ENCODE assay signal across 9 mouse cellular contexts in genomic region chr2:131160671-131161111, GRCm38 (mm10). TPM values are rescaled to one million over a fixed set of nuclear protein-coding genes. Genes with fewer than 3 reads are reported as not detected.
DNase-seq lines count a peak whose midpoint lies in the region; ATAC-seq and TF ChIP-seq lines count a peak whose summit lies in the region.
"Had no signal": no experiment of that assay in that cellular context is flagged by ENCODE, and none has a peak within 500 bp of the region (broad histone marks: within the 10 kb centered on the region; RNA-seq: fewer than 3 reads in every experiment).

No protein-coding gene starts in this region.

- peak overlapping the region; percentile 72 for H3K9ac ChIP-seq in forebrain, postnatal 0 days
- H3K9ac ChIP-seq in stomach, embryonic 16.5 days (ENCODE audit: low read length) = peak overlapping the region; percentile 86

- DNase-seq in frontal cortex, postnatal 10 days (ENCODE audit: low spot score in 2 of 2) = no peak
- DNase-seq in T-cell, adult 2 months (ENCODE audit: low spot score) = peak; percentile 3
- no peak for DNase-seq in forebrain, postnatal 0 days
- peak; percentile 61 for DNase-seq in kidney, adult 9 months
- peak; percentile 42 for DNase-seq in lung, postnatal 14 days
- DNase-seq in frontal cortex, postnatal 25 days (ENCODE audit: low spot score in 2 of 2) = no peak

- no peaks in the 10 kb centered on the region for H3K36me3 ChIP-seq in forebrain, postnatal 0 days (ENCODE audit: insufficient read depth)
- H3K36me3 ChIP-seq in stomach, embryonic 16.5 days (ENCODE audit: control insufficient read depth, insufficient read depth, low read length) = no peaks in the 10 kb centered on the region

- peaks cover 3% of the 10 kb centered on the region; the same call in 1 of the 2 replicates for H3K4me1 ChIP-seq in forebrain, postnatal 0 days (ENCODE audit: insufficient read depth)
- H3K4me1 ChIP-seq in stomach, embryonic 16.5 days (ENCODE audit: control insufficient read depth, insufficient read depth, low read length) = peaks cover 10% of the 10 kb centered on the region

- no peaks in the 10 kb centered on the region for H3K9me3 ChIP-seq in forebrain, postnatal 0 days (ENCODE audit: low read length)
- H3K9me3 ChIP-seq in stomach, embryonic 16.5 days (replicated peaks; ENCODE audit: control insufficient read depth, low read length) = 0 out of 2 replicates have a peak, but pooled peaks cover 3% of the 10 kb centered on the region

- WGBS in forebrain, postnatal 0 days = under 1% methylated on average over 17 of the region's 17 CpGs
- under 1% methylated on average over 17 of the region's 17 CpGs for WGBS in stomach, embryonic 16.5 days

- peak overlapping the region; percentile 96 for H3K27ac ChIP-seq in forebrain, postnatal 0 days (ENCODE audit: low read depth, low read length)
- peak overlapping the region; percentile 93 for H3K27ac ChIP-seq in stomach, embryonic 16.5 days (ENCODE audit: low read length)

- ATAC-seq in frontal cortex, adult (ENCODE audit: low TSS enrichment) = peak; percentile 31; the same call in 1 of the 2 replicates
- no peak; the same call in 1 of the 2 replicates for ATAC-seq in forebrain, postnatal 0 days
- no peak for ATAC-seq in stomach, embryonic 16.5 days (ENCODE audit: insufficient read depth, low FRiP score)

- H3K4me2 ChIP-seq in forebrain, postnatal 0 days (ENCODE audit: low read depth) = peak overlapping the region; percentile 81
- H3K4me2 ChIP-seq in stomach, embryonic 16.5 days (ENCODE audit: low read depth, low read length) = peak overlapping the region; percentile 93

- no peaks in the 10 kb centered on the region for H3K27me3 ChIP-seq in forebrain, postnatal 0 days (ENCODE audit: insufficient read depth, low read length)
- H3K27me3 ChIP-seq in stomach, embryonic 16.5 days (ENCODE audit: control insufficient read depth, insufficient read depth, low read length) = no peaks in the 10 kb centered on the region; the same call in 1 of the 2 replicates

- peak overlapping the region; percentile 51 for H3K4me3 ChIP-seq in forebrain, postnatal 0 days (ENCODE audit: low read depth, low read length)
- peak overlapping the region; percentile 79 for H3K4me3 ChIP-seq in stomach, embryonic 16.5 days (replicated peaks; ENCODE audit: low read length)

- TF ChIP-seq CTCF in forebrain, postnatal 0 days (IDR thresholded peaks at IDR 0.05; ENCODE audit: low read depth) = peak; percentile 43; the same call in 1 of the 2 replicates

RNA-seq across cellular contexts. Expression of gene 1700037H04Rik, which starts 0.8 kb away (rescaled TPM):
- 47.2 and 95.0 TPM in 2 replicates for total RNA-seq in forebrain, postnatal 0 days (2014; rRNA removed)
- 94.0 and 96.2 TPM in 2 replicates for polyA plus RNA-seq in forebrain, postnatal 0 days (2015; fragmentation: Nextera tagmentation; extraction: Ambion mirVana)
- 73.0 and 78.4 TPM in 2 replicates for polyA plus RNA-seq in stomach, embryonic 16.5 days (2015; fragmentation: Nextera tagmentation; extraction: Ambion mirVana)

RNA-seq across cellular contexts. Expression of gene Cenpb, which starts 19.2 kb away (rescaled TPM):
- 113 and 120 TPM in 2 replicates for total RNA-seq in forebrain, postnatal 0 days (2014; rRNA removed)
- 13.0 and 17.9 TPM in 2 replicates for polyA plus RNA-seq in forebrain, postnatal 0 days (2015; fragmentation: Nextera tagmentation; extraction: Ambion mirVana)
- 9.2 and 10.4 TPM in 2 replicates for polyA plus RNA-seq in stomach, embryonic 16.5 days (2015; fragmentation: Nextera tagmentation; extraction: Ambion mirVana)

RNA-seq across cellular contexts. Expression of gene Cdc25b, which starts 26.1 kb away (rescaled TPM):
- total RNA-seq in forebrain, postnatal 0 days (2014; rRNA removed) = 10.6 and 11.7 TPM in 2 replicates
- polyA plus RNA-seq in forebrain, postnatal 0 days (2015; fragmentation: Nextera tagmentation; extraction: Ambion mirVana) = 12.4 and 15.2 TPM in 2 replicates
- 72.3 and 72.8 TPM in 2 replicates for polyA plus RNA-seq in stomach, embryonic 16.5 days (2015; fragmentation: Nextera tagmentation; extraction: Ambion mirVana)

RNA-seq across cellular contexts. Expression of gene Spef1, which starts 26.4 kb away (rescaled TPM):
- 19.6 and 26.2 TPM in 2 replicates for total RNA-seq in forebrain, postnatal 0 days (2014; rRNA removed)
- polyA plus RNA-seq in forebrain, postnatal 0 days (2015; fragmentation: Nextera tagmentation; extraction: Ambion mirVana) = 7.7 and 9.7 TPM in 2 replicates
- 3.6 and 4.8 TPM in 2 replicates for polyA plus RNA-seq in stomach, embryonic 16.5 days (2015; fragmentation: Nextera tagmentation; extraction: Ambion mirVana)

RNA-seq across cellular contexts. Expression of gene Gm11037, which starts 27.4 kb away (rescaled TPM):
- not detected in 2 replicates for total RNA-seq in forebrain, postnatal 0 days (2014; rRNA removed)
- not detected in 2 replicates for polyA plus RNA-seq in forebrain, postnatal 0 days (2015; fragmentation: Nextera tagmentation; extraction: Ambion mirVana)
- polyA plus RNA-seq in stomach, embryonic 16.5 days (2015; fragmentation: Nextera tagmentation; extraction: Ambion mirVana) = not detected in 2 replicates
- total RNA-seq: layer of hippocampus, postnatal 14 days had no signal

Comparison
In these comparisons a context has a peak if more than half of its experiments do, and no peak if none do; other contexts are left out.
1. DNase-seq: peak in T-cell, adult 2 months (single experiment), kidney, adult 9 months (single experiment) and lung, postnatal 14 days (single experiment); none in frontal cortex, postnatal 10 days (0 of 2), forebrain, postnatal 0 days (single experiment) and frontal cortex, postnatal 25 days (0 of 2).